Mouse (Mus musculus) c-Kit-positive CD71-positive TER-119-positive erythroid progenitor cells, embryonic 14.5 days (primary cell): ENCODE data around the gene 4933411K16Rik.
"Not testable (repeated sequence)": the region's sequence is repeated elsewhere in the genome, so short reads cannot be mapped to it uniquely, and the experiment has no call there.

ENCODE experiments used
- DNase-seq: peaks from one replicate; pipeline ENCODE4 v3.0.0-alpha.2; 2013; ENCODE audit warnings: low spot score

The 4933411K16Rik gene

DNA sequence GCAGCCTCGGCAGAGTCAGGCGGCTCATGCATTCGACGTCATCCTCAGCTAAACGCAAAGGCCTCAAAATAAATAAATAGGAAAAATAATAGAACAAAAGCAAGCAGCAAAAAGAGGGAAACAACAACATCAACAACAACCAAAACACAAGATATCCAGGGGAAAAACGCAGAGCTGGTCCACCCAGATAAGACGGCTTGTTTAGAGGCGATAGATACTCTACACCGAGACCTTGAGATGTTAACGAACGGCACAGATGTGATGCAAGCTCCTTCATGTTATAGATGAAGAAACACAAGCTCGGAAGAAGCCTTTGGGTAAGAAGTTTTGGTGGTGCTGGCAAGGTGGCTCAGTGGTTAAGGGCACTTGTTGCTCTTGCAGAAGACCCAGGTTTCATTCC is 27.0 kb downstream of the 4933411K16Rik start:
- peak; percentile 37 for DNase-seq

DNA sequence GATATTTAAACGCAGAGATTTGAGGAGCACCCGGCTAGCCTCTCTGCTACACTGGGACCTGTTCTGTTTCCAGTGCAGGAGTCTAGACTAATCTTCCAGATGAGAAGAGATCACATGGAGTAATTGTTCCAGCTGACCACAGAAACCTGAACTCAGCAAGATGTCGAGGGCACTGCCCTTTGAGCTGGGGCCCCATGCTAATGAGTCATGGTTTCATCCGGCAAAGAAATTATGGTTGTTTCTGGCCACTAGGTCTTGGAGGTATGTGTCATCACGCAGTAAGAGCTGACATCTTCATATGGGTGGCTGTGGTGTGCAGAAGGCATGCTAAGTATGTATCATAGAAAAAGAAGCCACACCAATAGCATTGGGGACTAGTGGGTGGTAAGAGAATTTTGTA is 27.9 kb downstream of the 4933411K16Rik start:
- no peak for DNase-seq

DNA sequence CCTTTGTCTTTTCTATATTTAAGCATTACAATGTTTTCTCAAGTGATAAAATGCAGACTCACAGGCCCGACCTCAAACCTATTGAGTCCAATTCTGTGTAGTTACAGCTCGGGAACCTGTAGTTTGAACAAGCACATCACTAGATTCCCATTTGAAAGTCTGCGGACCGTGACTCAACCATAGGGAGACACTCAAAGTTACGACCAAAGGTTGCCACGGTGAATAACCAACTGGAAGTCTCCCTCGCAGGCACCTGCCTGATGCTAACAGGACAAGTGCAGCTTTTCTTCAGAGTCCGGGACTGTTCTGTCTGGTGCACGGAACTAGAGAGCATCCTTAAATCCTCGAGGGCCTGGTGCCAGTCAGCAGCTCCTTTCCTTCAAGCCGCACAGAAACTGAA is 28.4 kb downstream of the 4933411K16Rik start:
- no peak for DNase-seq

DNA sequence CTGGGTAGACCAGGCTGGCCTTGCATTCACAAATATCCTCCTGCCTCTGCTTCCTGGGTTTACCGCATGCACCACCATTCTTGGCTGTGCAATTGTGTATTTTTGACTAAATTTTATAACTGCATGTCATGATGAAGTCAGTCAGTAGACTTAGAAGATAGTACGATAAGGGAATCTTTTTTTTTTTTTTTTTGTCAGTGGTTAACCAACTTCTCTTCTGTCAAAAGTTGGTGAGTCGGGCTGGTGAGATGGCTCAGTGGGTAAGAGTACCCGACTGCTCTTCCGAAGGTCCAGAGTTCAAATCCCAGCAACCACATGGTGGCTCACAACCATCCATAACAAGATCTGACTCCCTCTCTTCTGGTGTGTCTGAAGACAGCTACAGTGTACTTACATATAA is 29.6 kb downstream of the 4933411K16Rik start:
- DNase-seq = not testable (repeated sequence)

DNA sequence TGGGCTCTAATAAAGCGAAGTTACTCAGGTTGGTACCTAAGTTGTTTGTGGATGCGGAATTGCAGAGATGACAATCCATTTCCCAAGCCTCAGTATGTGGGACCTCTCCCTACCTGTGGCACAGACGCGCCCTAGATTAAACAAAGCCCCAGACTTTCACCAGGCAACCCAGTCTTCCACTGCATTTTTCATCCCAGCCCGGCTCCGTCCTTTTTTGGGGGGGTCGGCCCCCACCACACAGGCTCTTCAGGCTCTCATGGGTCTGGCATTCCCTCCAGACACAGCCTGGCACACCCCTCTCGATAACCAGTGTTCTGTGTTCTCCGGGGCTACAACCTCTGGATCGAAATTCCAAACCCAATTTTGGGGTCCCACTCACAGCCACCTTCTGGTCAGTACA is 33.6 kb downstream of the 4933411K16Rik start:
- DNase-seq = no peak

DNA sequence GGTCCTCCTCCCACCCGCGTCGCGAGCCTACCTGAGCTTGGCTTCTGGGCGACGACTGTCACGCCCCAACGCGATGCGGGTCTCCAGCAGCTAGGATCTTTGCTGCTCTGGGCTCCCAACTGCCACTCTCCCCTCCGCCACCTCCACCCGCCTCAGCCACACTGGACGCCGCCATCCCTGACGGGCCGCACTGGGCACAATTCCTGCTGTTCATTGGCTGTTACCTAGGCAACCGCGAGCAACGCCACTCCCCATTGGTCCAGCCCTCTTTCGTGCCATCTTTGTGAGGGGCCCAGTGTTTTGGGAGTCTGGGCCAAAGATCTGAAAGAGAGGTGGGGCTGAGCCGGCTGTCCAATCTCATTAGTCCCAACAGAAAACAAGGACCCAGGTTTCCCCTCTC is 34.1 kb downstream of the 4933411K16Rik start, which contains the start of gene Morn4:
Morn4 (minus strand) TSS at position 192 of the 400 bp plus-strand sequence.
- peak; percentile 83 for DNase-seq

DNA sequence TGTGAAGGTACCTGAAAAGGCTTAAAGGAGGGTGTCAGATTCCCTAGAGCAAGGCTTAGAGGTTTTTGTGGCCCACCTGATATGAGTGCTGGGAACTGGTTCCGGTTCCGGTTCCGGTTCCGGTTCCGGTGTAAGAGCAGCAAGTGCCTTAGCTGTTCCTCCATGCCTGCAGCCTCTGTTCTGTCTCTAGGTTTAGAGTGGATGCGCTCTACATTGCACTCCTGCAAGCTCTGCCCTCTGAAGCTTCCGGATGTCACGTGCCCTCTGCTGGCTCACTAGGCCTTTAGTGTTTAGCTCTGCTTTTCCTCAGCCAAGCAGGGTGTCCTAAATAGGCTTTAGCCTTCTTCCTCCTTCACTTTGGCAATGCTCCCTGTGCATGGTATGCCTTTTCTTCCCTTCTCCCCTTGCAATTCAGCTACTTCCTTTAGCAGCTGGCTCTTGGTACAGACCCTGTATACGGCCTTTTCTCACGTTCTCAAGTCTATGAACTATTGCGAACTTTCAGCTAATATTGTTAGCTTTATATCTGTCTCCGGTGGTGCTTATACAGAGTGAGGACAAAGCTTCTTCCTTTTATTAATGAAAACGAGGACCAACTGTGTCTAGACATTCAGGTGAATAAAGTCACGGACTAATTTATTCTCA is 37.2 kb downstream of the 4933411K16Rik start:
- peak; percentile 39 for DNase-seq

DNA sequence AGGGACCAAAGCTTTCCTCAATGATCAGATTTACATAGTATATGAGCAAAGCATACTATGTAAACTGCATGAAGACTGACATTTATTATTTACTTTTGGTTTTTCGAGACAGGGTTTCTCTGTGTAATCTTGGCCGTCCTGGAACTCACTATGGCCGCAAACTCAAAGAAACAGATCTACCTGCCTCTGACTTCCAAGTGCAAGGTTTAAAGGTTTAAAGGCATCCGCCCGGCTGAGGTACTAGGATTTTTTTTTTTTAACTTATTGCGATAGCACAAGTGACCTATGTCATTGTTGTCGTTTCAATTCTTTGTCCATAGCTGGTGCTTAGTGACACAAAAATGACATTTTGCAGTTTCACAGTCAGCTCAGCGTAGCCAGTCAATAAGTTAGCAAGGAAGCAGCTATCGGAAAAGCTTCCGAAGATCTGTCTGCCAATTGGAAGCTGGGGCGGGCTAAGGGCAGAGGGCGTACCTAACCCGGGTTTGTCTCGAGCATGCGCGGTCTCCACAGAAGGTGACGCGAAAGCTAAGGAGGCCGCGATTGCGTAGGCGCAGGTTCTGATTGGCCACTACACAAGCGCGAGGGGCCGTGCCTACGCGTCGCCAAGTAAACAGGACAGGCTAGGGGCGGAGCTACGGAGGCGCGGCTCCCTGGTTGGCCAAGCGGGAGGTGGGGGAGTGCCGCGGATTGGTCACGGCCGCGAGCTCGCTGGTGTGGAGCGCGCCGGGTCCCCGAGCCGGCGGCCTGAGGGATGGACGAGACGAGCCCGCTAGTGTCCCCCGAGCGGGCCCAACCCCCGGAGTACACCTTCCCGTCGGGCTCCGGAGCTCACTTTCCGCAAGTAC is 37.9 kb downstream of the 4933411K16Rik start, which contains the start of gene Pi4k2a:
Pi4k2a (plus strand) TSS at position 723 of the 848 bp plus-strand sequence.
- peak; percentile 100 for DNase-seq

DNA sequence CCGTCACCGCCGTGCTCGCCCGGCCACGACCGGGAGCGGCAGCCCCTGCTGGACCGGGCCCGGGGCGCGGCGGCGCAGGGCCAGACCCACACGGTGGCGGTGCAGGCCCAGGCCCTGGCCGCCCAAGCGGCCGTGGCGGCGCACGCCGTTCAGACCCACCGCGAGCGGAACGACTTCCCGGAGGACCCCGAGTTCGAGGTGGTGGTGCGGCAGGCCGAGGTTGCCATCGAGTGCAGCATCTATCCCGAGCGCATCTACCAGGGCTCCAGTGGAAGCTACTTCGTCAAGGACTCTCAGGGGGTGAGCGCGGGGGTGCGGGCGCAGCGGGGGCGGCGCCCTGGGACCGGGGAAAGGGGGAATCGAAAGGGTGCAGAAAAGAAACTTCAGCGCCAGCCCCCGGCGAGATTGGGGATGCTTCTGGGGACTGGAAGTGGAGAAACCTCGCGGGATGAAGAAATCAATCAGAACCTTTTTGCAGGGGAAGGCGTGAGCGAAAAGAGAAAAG is 38.6 kb downstream of the 4933411K16Rik start:
- DNase-seq = peak; percentile 29

DNA sequence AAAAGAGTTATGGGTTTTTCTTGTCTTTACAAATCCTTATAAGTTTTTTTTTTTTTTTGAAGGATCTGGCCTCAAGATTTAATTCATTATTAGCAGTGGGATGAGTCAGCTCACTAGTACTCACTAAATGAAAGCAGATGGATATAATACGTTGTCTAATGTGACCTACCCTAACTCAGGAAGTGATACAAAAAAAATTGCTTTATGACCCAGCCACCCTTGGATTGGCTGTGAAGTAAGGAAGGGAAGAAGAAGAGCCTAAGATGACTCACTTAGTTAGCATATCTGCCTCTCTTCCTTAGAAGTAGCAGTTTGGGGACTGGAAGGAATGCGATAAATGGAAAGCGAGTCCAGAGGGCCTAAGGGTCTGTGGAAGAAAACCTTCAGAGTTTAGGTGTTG is 47.4 kb downstream of the 4933411K16Rik start:
- DNase-seq = no peak
